Mouse (Mus musculus) monocyte, adult 5-6 weeks (primary cell): Measurements from ENCODE around the gene Selenok. TPM values are rescaled to one million over a fixed set of nuclear protein-coding genes. Genes with fewer than 3 reads are reported as not detected.

Experiments
- ATAC-seq: fragments of 153-309, 156-312 bp; replicated peaks from 2 replicates; pipeline ENCODE4 v1.8.0; 2017; ENCODE audit warnings: mild to moderate bottlenecking; ENCODE audit not compliant: low TSS enrichment, insufficient number of reproducible peaks, severe bottlenecking, poor library complexity, low FRiP score
- total RNA-seq: library from RNA; stranded (forward); fragments of 200-1000, 200-491, 200-594 nt; gene quantifications from 3 replicates; pipeline ENCODE4 v1.2.3, GENCODE M21; 2017

Selenok gene
- total RNA-seq, 1 experiment from 2014 or later, result 500 TPM

DNA sequence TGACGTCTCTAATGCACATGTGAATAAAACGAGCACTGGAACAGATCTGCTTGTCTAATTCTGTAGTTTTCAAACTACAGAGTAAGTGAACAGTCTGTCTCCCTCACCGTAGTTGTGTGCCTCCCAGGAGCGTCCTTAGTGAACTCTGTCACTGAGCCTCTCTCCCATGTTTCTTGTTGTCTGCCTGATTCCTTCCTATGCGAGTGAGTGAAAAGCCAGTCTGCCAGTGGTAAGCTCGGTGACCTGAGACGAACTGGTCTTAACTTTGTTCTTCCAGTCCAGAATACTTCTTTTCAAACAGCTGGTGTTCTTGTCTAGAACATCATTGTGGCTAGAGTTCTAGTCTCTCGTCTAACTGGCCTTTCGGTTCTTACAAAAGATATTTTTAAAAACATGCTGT lies 19.6 kb downstream of the Selenok start:
- no peak for ATAC-seq

DNA sequence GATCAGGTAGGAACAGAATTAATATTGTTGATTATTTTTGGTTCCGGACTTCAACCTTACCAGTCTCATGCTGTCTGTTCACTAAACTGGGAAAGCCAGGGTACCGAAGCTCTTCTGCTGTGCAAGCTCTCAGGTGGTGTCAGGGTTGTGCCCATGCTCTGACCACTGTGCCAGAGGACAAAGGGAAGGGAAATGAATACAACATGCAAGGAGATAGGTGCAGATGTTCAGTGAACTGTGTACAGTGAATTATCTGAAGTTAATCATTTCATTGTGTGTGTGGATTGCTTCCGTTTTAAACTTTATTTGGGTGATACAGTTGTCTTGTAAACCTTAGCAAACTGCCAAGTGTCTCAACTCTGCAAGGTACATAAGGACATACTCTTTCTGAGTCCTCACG lies 20.2 kb downstream of the Selenok start:
- ATAC-seq, result no peak

DNA sequence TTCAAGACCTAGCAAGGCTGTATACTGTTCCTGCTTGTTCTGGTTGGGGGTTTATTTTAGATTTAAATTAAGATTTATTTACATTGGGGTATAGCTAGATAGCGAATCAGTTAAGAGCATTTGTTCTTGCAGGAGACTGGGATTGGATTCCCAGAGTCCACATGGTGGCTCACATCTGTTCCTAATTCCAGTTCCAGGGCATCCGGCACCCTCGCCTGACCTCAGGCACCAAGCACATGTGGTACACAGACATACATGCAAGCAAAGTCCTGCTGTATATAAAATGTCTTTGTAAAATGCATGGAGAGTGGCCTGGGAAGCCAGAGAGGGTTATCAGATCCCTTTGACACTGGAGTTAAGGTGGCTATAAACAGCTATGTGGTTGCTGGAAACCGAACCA lies 26.9 kb downstream of the Selenok start:
- ATAC-seq, result no peak

DNA sequence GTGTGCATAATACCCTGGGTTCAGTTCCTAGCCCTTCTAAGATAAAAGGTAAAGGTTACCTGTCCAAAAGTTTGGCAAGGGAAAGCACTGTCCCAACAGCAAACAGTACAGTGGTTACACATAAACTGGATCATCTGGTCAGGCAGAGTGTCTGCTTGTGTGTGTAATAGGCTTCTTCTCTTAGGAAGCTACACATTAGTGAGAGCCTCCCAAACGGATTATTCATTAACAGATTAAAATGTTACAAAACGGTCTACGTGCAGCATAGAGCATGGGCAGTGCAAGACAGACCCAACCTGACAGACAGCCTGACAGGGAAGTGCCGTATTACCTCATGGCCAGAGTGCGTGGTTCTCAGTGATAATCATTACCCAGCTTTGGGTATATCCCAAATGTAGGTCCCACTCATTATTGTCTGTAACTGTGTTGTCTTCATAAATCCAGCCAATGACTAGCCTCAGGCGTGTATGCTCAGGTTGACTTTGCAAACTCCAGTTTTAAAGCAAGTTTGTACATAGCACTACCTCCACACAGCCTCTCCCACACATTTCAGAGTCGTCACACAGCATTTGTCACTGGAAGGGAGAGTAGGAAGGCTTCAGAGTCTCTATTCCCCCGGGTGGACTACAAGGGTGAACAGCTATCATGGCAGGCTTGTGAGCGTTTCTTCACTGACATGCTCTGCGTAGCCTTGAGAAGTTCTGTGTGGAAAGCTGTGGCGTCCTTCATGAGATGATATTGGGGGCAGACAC lies 28.1 kb downstream of the Selenok start:
- ATAC-seq, result no peak

DNA sequence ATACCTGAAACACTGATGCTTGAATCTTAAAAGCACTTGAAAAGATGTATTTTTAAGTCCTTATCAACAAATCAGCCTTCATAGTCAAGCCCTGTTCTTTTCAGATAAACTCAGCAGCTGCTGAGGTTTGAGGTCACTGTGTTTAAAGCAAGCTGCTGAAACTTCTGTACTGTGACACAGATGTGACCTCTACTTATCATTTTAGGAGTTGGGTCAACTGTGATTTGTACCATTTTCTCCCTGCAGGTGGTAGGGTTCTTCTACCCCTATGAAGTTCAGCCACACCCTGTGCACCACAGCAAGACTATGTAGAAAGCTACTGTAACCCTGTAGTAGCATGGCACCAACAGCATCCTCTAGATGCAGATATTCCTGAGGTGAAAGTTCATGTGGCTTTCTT lies 29.2 kb downstream of the Selenok start:
- ATAC-seq, result no peak

DNA sequence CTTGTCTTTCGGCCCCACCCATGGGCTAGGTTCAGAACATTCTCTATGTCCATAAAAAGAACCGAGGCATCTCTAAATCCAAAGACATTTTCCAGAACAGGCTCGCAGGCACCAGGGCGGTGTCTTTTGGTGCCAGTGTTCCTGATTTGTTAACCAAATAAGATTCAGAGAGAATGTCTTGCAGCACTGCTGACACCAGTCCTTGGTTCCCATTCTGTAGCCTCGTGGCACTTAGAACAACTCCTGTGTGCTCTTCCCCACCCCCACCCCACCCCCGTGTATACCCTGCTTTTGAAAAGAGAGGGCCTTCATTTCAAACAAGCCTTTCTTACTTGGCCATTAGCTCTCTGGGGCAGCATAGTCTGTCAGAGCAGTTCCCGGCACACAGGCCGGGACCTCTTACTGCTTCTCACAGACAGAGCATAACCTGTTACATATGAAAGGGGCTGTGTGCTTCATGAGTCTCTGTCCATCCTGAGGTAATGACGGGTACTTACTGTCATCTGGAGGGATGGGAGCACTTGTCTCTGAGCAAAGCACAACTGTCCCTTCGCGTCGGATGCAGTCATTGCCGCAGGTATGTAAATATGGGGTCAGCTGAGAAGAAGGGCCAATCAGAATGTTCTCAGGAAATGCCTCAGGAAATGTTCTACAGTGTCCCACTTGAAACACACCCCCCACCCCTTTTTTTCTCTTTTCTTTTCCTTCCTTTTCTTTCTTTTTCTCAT lies 30.8 kb downstream of the Selenok start:
- ATAC-seq, result no peak

DNA sequence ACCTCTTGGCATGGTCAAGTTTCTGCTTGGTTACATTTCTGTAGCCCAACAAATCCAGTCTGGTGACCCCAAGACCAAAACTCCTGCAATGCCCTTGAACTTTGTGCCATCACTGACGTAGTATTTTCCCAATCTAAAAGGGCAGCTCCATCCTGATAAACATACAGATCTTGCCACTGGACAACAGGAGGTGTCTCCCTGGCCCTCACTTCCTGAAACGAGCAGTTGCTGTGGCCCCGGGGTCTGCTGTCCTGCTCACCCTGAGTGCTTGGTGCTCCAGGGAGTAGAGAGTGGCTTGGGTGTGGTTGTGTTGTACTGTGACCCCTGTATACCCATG lies 31.3 kb downstream of the Selenok start:
- no peak for ATAC-seq

DNA sequence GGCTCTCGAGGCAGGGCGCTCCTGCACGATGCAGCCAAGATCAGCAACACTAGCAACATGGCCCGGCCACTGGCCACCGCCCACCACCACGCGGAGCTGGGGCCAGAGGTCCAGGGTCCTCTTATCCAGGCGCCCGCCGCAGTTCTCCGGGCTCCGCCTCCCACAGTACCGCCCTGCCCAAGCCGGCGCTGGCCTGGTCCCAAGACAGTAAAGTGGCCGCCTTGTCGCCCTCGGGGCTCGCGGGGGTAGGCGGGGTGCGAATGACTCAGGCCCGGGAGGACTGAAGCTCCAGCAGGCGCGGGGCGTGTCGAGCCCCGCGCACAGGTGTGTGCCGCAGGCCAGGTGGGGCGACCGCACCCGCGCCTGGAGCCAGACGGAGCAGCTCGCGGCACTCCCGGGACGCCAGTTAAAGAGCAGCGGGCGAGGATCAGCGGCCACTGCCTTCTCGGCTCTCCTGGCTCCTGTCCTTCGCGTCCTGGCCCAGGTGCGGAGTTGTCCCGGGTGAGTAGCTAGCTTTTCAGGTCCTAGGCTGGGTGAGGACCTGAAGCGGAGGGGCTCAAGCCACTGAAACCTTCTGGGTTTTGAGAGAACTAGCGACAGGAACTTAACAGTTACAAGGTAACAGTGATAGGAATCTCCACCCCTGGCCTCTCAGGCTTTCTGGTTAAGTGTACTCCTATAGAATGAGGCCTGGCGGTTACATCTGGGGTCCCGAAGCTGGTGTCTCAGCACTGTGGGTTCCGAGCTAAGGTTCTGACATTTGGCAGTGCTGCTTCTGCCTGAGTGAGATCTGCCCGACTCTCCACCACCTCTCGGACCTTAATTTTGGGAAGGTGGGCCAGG lies 40.8 kb downstream of the Selenok start, which contains the start of the genes Il17rb and Chdh:
Il17rb (minus strand) TSS at position 164 of the 843 bp plus-strand sequence.
Chdh (plus strand) TSS at position 291 of the 843 bp plus-strand sequence.
- ATAC-seq, result peak; percentile 45; the same call in 1 of the 2 replicates

DNA sequence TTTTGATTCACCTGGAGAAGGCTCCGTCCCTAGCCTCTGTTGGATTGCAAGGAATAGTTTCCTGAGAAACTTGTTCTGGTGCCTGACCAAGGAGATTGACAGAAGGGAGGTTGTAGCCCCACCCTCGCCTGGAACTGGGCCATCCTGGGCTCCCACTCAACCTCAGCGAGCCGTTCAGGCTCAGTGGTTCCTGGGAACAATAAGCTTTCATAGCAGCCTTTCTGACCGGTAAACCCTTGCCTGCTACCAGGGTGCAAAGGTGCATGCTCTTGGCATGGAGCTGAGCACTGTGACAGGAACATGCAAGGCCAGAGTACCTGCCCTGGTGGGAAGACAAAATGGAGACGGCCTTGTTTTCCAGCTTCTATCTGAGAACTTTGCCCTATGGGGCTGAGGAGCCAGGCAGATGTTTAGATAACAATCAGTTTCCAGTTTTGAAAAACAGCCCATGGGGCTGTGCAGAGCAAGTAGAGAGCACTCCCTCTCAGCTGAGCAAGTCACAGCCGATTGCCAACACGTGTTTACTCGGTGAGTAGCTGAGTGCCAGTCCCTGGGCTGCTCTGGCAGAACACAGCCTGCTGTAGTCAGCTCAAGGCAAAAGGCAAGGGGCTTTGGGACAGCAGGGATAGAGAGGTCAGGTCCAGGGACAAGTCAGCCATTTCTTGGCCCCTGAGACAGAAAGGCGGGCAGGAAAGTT lies 41.9 kb downstream of the Selenok start:
- no peak for ATAC-seq

DNA sequence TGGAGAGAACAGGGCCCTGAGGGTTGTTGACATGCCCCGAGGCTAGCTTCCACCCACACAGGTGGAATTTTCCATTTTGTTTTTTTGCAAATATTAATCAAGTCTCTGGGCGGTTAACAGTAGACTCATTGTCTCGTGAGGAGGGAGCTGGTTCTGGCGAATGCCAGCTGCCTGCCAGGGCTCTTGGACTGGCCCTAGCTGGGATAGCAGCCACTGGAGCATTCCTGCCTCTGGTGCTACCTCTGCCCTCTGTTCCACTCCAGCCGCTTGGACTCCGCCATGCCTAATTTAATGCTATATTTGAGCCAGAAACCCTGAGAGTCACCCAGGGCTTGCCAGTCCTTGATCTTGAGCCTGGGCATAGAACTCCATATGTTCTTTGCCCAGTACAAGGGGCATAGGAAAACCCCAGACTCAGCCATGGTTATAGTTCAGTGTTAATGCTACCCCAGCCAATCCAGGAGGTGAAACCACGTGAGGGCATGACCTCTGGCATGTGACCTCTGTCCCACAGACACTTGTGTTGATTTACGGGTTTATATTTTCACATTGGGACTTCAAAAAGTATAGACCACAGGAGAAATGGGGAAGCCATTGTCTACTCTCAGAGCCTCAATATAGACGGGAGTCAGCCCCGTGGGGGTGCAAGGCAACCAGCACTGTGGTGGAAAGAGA lies 43.9 kb downstream of the Selenok start:
- ATAC-seq, result no peak

DNA sequence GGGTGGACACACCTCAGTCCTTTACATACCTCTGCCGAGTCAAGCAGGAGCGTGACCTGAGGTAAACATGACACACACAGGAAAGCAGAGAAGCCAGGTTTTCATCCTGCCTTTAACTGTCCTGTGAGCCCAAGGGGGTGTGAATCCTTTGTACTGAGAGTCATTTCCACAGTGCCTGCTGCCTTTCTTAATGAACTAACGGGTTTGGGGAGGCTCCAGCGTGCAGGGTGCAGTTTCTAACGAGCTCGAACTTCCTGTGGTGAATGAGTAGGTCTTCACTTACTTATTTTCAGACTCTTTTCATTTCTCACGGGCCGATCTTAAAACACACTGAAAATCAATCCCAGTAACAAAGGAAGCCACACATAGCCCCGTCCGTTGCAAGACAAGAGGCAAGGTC lies 46.4 kb downstream of the Selenok start:
- no peak for ATAC-seq

DNA sequence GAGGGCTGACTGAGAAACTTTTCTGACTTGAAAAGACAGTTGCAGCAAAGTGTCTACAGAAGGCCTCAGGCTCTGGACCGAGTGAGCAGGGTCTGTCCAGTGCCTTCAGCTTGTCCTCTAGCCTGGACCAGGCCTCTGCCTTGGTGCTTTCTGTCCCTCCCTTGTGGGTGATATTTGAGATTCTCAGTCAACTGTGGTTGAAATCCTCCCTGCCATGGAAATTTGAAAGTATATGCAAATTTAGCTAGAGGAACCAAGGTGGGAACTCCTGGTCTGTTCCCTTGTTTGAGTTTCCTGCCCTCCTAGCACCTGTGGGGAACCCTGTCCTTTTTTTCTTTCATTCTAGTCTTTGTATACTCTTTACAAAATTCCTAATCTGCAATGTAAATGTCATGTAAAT lies 46.9 kb downstream of the Selenok start:
- ATAC-seq, result no peak

DNA sequence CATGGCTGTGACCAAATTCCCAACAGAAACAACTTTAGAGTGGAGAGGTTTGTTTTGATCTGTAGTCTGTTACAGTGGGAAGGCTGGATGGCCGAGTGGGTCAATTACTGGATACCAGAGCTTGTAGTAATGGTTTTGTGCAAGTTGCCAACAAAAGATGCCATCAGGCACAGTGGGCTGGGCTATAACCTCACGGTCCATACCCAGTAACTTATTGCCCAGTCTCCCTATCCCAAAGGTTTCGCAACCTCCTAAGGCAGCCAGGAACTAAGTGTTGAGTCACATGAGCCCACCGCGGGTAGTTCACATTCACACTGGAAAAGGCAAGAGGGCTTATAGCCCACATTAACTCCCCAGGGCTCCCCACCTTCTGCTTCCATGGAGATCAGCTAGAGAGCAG lies 48.6 kb downstream of the Selenok start:
- ATAC-seq, result no peak

DNA sequence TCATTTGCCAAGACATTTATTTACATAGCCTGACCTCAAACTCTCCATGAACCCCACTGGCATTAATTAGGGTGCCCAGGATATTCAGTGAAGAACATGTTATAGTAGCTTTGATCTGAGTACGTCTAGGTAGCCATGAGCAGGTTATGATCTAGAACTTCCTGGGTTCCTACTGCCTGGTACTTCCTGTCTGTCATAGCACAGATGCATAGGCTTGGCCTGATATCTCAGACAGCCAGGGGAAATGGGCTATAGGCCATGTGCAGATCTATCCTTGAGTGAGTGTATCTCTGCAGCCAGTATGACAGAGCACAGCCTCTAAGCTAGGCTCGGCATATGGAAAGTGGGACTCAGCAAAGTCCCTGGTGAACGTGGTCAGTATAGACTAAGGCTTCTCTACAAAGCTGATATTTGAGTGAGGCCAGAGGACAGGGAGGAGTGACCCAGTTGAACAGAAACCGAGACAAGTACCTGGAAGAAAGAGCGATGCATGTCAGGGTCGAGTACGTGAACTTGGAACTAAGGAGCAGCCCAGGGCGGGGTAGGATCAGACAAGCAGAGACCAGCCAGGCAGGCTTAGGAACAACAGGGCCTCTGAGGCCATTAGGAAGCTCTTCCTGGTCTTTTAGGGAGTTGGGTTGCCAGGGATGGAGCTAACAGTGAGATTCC lies 49.8 kb downstream of the Selenok start:
- no peak for ATAC-seq

DNA sequence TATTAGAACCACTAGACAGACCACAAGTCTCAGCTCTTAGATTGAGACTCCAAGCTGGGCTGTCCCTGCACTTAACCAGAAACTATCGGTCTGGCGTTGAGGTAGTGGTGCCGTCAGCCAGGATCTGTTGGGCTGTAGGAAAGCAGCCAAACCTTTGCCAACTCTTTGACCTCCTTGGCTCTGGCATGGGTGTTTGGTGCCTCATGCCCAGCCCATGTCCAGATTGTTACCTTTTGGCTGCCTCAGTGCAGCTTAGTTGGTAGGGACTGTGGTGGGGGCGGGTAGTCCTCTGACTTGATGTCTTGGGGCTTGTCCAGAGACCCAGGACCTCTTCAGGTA lies 50.3 kb downstream of the Selenok start:
- no peak for ATAC-seq

DNA sequence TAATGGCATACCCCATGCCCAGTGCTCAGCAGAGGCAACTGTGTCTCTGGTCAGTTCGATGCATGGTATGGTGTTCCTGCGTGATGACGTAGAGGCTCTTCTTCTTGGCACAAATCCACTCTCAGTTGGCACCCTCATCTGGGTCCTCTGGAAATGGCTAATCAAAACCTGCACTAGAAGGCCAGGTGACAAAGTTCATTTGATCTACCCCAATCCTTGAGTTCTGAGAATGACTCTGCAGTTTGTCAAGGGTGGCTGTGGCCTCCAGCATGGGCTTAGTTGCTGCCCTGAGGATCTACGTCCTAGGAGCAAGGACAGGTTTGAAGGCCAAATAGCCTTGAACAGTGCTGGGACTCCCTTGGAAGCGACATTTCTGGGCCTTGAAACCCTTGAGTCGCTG lies 50.7 kb downstream of the Selenok start:
- no peak for ATAC-seq

DNA sequence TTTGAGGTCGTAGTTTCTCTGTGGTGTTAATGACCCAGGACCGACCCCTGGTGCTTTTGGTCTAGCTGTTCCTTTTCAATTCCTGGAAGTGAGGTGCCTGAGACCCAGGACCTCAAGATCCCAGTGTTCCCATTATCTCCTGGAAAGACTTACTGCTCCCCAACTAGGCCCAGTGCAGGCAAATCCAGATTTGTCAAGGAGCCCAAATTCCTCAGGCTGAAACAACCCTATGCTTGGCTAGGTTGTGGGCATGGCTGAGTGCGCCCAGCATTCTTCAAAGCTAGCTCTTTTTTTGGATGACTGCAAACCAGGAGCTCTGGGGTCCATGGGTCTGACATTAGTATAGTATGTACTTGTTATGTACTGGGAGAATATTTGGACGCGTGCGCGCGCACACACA lies 51.3 kb downstream of the Selenok start:
- ATAC-seq, result no peak
